In genomic region chr11:23141100-23141837, GRCm38 (mm10) we compare ENCODE assay signal across 8 mouse cellular contexts.
DNase-seq lines count a peak whose midpoint lies in the region; ATAC-seq lines count a peak whose summit lies in the region.
"Had no signal": no experiment of that assay in that cellular context is flagged by ENCODE, and none has a peak within 500 bp of the region (broad histone marks: within the 10 kb centered on the region; RNA-seq: fewer than 3 reads in every experiment).

No protein-coding gene starts in this region.

- H3K9me3 ChIP-seq in hindbrain, embryonic 13.5 days, result no peaks in the 10 kb centered on the region
- H3K9me3 ChIP-seq in hindbrain, embryonic 11.5 days (ENCODE audit: control insufficient read depth, low read length), result no peaks in the 10 kb centered on the region
- no peaks in the 10 kb centered on the region for H3K9me3 ChIP-seq in forebrain, embryonic 13.5 days (replicated peaks)
- H3K9me3 ChIP-seq in midbrain, embryonic 16.5 days (replicated peaks; ENCODE audit: control insufficient read depth, low read length, poor library complexity, severe bottlenecking), result no peaks in the 10 kb centered on the region
- H3K9me3 ChIP-seq: stomach, embryonic 15.5 days had no signal

- H3K9ac ChIP-seq in hindbrain, embryonic 13.5 days, result no peak overlapping the region
- no peak overlapping the region for H3K9ac ChIP-seq in hindbrain, embryonic 11.5 days (ENCODE audit: low read depth, low read length)
- no peak overlapping the region for H3K9ac ChIP-seq in forebrain, embryonic 13.5 days
- H3K9ac ChIP-seq in midbrain, embryonic 16.5 days (ENCODE audit: low read depth, low read length), result peak overlapping the region; percentile 32; the same call in 1 of the 2 replicates
- H3K9ac ChIP-seq: stomach, embryonic 15.5 days had no signal

- H3K4me1 ChIP-seq in hindbrain, embryonic 13.5 days (replicated peaks), result peaks cover 15% of the 10 kb centered on the region
- no peaks in the 10 kb centered on the region for H3K4me1 ChIP-seq in hindbrain, embryonic 11.5 days (replicated peaks; ENCODE audit: control insufficient read depth, insufficient read depth, low read length)
- peaks cover 18% of the 10 kb centered on the region for H3K4me1 ChIP-seq in forebrain, embryonic 13.5 days
- H3K4me1 ChIP-seq in midbrain, embryonic 16.5 days (ENCODE audit: control insufficient read depth, insufficient read depth, low read length), result peaks cover 5% of the 10 kb centered on the region; the same call in 1 of the 2 replicates

- H3K36me3 ChIP-seq in hindbrain, embryonic 13.5 days, result no peaks in the 10 kb centered on the region
- H3K36me3 ChIP-seq in hindbrain, embryonic 11.5 days (ENCODE audit: control insufficient read depth, insufficient read depth, low read length), result no peaks in the 10 kb centered on the region
- H3K36me3 ChIP-seq in forebrain, embryonic 13.5 days (ENCODE audit: poor library complexity, severe bottlenecking), result no peaks in the 10 kb centered on the region
- H3K36me3 ChIP-seq in midbrain, embryonic 16.5 days (ENCODE audit: control insufficient read depth, insufficient read depth, low read length), result no peaks in the 10 kb centered on the region
- H3K36me3 ChIP-seq: stomach, embryonic 15.5 days had no signal

- ATAC-seq in hindbrain, embryonic 13.5 days (ENCODE audit: low FRiP score), result peak; percentile 47; the same call in 1 of the 2 replicates
- ATAC-seq in hindbrain, embryonic 11.5 days (ENCODE audit: low FRiP score), result no peak
- ATAC-seq in forebrain, embryonic 13.5 days, result peak; percentile 55
- 0 out of 2 replicates have a peak, but pooled peaks have one; percentile 48 for ATAC-seq in midbrain, embryonic 16.5 days

- no peak for DNase-seq in hindbrain, embryonic 11.5 days (ENCODE audit: low spot score)
- peak; percentile 60 for DNase-seq in adrenal gland, postnatal 14 days
- DNase-seq in cerebellum, adult 8-10 months, result no peak
- DNase-seq in kidney, postnatal 4 days, result no peak

- WGBS in hindbrain, embryonic 13.5 days, result 72% methylated on average over 12 of the region's 12 CpGs
- WGBS in hindbrain, embryonic 11.5 days, result 76% methylated on average over 12 of the region's 12 CpGs
- 35% methylated on average over 12 of the region's 12 CpGs for WGBS in forebrain, embryonic 13.5 days
- 54% methylated on average over 12 of the region's 12 CpGs for WGBS in midbrain, embryonic 16.5 days

- no peak overlapping the region for H3K4me3 ChIP-seq in hindbrain, embryonic 13.5 days
- no peak overlapping the region for H3K4me3 ChIP-seq in hindbrain, embryonic 11.5 days (ENCODE audit: low read depth, low read length)
- no peak overlapping the region for H3K4me3 ChIP-seq in forebrain, embryonic 13.5 days
- no peak overlapping the region for H3K4me3 ChIP-seq in midbrain, embryonic 16.5 days (ENCODE audit: low read depth, low read length)
- H3K4me3 ChIP-seq: stomach, embryonic 15.5 days had no signal

- H3K27me3 ChIP-seq in hindbrain, embryonic 13.5 days, result no peaks in the 10 kb centered on the region
- H3K27me3 ChIP-seq in hindbrain, embryonic 11.5 days (ENCODE audit: control insufficient read depth, insufficient read depth, low read length), result no peaks in the 10 kb centered on the region
- H3K27me3 ChIP-seq in forebrain, embryonic 13.5 days, result peaks cover 12% of the 10 kb centered on the region
- no peaks in the 10 kb centered on the region for H3K27me3 ChIP-seq in midbrain, embryonic 16.5 days (ENCODE audit: control insufficient read depth, insufficient read depth, low read depth, low read length)
- H3K27me3 ChIP-seq: stomach, embryonic 15.5 days had no signal

- H3K4me2 ChIP-seq in hindbrain, embryonic 13.5 days, result no peak overlapping the region
- H3K4me2 ChIP-seq in hindbrain, embryonic 11.5 days (replicated peaks; ENCODE audit: low read depth, low read length), result no peak overlapping the region
- H3K4me2 ChIP-seq in forebrain, embryonic 13.5 days, result peak overlapping the region; percentile 27
- no peak overlapping the region for H3K4me2 ChIP-seq in midbrain, embryonic 16.5 days (ENCODE audit: low read length)
- H3K4me2 ChIP-seq: stomach, embryonic 15.5 days had no signal

- H3K27ac ChIP-seq in hindbrain, embryonic 13.5 days, result peak overlapping the region; percentile 40
- no peak overlapping the region for H3K27ac ChIP-seq in hindbrain, embryonic 11.5 days (ENCODE audit: low read depth, low read length)
- H3K27ac ChIP-seq in forebrain, embryonic 13.5 days, result no peak overlapping the region
- no peak overlapping the region for H3K27ac ChIP-seq in midbrain, embryonic 16.5 days (ENCODE audit: low read length)
- H3K27ac ChIP-seq: stomach, embryonic 15.5 days had no signal
